Mouse (Mus musculus) urinary bladder, postnatal 25 days (tissue): ENCODE measurements around the gene Cenpv.
"Not testable (repeated sequence)": the region's sequence is repeated elsewhere in the genome, so short reads cannot be mapped to it uniquely, and the experiment has no call there.

ENCODE experiments used
- DNase-seq: peaks from one replicate; pipeline ENCODE4 v3.0.0; 2022; ENCODE audit warnings: low spot score

The Cenpv gene

GRCm38 (mm10) chr11:62508365-62508764 lies 30.7 kb downstream of the Cenpv start:
- DNase-seq = not testable (repeated sequence)

GRCm38 (mm10) chr11:62507683-62508082 lies 31.4 kb downstream of the Cenpv start:
- DNase-seq = no peak

GRCm38 (mm10) chr11:62500529-62500928 lies 38.5 kb downstream of the Cenpv start:
- no peak for DNase-seq

- no peak for DNase-seq
Observed at GRCm38 (mm10) chr11:62498802-62499201, 40.3 kb downstream of the Cenpv start.

GRCm38 (mm10) chr11:62497181-62497580 lies 41.9 kb downstream of the Cenpv start:
- no peak for DNase-seq

- DNase-seq = peak; percentile 33
Observed at GRCm38 (mm10) chr11:62496151-62496715, 42.8 kb downstream of the Cenpv start.

- DNase-seq = peak; percentile 23
Observed at GRCm38 (mm10) chr11:62495276-62495801, 43.7 kb downstream of the Cenpv start.

GRCm38 (mm10) chr11:62494754-62495275 lies 44.2 kb downstream of the Cenpv start:
- DNase-seq = peak; percentile 21

- no peak for DNase-seq
Observed at GRCm38 (mm10) chr11:62493701-62494100, 45.4 kb downstream of the Cenpv start.

- DNase-seq = no peak
Observed at GRCm38 (mm10) chr11:62487540-62488350, 51.3 kb downstream of the Cenpv start.

GRCm38 (mm10) chr11:62486949-62487348 lies 52.1 kb downstream of the Cenpv start:
- DNase-seq = no peak

- DNase-seq = no peak
Observed at GRCm38 (mm10) chr11:62479581-62479980, 59.5 kb downstream of the Cenpv start.

- DNase-seq = no peak
Observed at GRCm38 (mm10) chr11:62478931-62479330, 60.1 kb downstream of the Cenpv start.

- no peak for DNase-seq
Observed at GRCm38 (mm10) chr11:62476156-62476555, 62.9 kb downstream of the Cenpv start.
